ENCODE assay signal across 10 mouse cellular contexts in the genomic region with DNA sequence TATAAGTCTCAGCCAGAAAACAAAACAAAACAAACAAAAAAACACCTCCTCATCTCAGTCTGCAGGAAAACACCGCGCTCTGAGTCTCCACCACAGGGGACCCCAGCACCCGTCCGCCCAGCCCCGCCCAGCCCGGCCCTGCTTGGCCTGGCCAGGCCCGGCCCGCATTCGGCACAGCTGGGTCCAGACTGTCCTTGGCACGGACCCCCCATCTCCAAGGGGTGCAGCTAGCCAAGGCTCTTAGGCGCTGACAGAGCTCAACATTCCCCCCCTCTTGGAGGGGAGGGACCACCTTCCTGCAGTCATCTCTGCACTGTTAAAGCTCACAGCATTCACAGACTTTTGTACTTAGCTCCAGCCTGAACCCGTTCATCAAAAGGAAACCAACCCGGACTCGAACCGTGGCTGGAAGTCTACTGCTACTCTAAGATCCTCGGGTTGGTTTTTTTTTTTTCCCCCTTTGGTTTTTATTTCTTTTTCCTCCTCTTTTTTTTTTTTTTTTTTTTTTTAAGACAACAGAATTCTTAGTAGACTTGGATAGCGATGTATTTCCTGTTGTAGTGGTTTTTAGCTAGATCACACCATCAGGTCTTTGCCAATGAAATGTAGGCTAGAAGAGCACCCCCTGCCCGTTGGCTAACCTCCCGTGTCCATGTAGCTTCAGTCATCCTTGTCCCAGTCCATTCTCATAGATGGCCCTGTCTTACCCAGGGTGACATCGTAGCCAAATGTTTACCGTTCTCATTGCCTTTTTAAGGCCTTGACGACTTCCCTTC. TPM values are rescaled to one million over a fixed set of nuclear protein-coding genes. Genes with fewer than 3 reads are reported as not detected.
DNase-seq lines count a peak whose midpoint lies in the region; TF ChIP-seq lines count a peak whose summit lies in the region.
"Had no signal": no experiment of that assay in that cellular context is flagged by ENCODE, and none has a peak within 500 bp of the region (broad histone marks: within the 10 kb centered on the region; RNA-seq: fewer than 3 reads in every experiment).

No protein-coding gene starts in this region.

- intact Hi-C loops in heart, postnatal 10 days (cut with DNase I): loop anchor here (5.0 kb wide), 1 partner anchor 214 kb away; no protein-coding TSS in a partner anchor

- peak; percentile 38; the same call in 1 of the 2 replicates for TF ChIP-seq CTCF in E14TG2a.4 (conservative IDR thresholded peaks at IDR 0.05; ENCODE audit: low read length)
- no peak for TF ChIP-seq CTCF in kidney, adult 2 months (conservative IDR thresholded peaks at IDR 0.05; ENCODE audit: insufficient read depth, insufficient read length, low read depth, low read length)

- H3K36me3 ChIP-seq in E14TG2a.4 (ENCODE audit: insufficient read depth, low read length): peaks cover 18% of the 10 kb centered on the region
- no peaks in the 10 kb centered on the region for H3K36me3 ChIP-seq in kidney, adult 2 months (ENCODE audit: control insufficient read depth, insufficient read depth, low read length)

- no peaks in the 10 kb centered on the region for H3K27me3 ChIP-seq in E14TG2a.4 (ENCODE audit: insufficient read depth, low read length)
- no peaks in the 10 kb centered on the region for H3K27me3 ChIP-seq in kidney, adult 2 months (replicated peaks; ENCODE audit: control insufficient read depth, insufficient read depth, low read length)
- H3K27me3 ChIP-seq: limb, embryonic 13.5 days had no signal

- TF ChIP-seq POLR2A in kidney, adult 2 months (IDR thresholded peaks at IDR 0.05; ENCODE audit: low read depth, low read length): no peak

- peaks cover 55% of the 10 kb centered on the region for H3K4me1 ChIP-seq in E14TG2a.4 (replicated peaks; ENCODE audit: low read depth, low read length)
- H3K4me1 ChIP-seq in kidney, adult 2 months (ENCODE audit: control insufficient read depth, insufficient read depth, low read length): peaks cover 3% of the 10 kb centered on the region; the same call in 1 of the 2 replicates

- WGBS in kidney, adult 2 months: 79% methylated on average over 22 of the region's 22 CpGs

- no peaks in the 10 kb centered on the region for H3K9me3 ChIP-seq in E14TG2a.4 (ENCODE audit: low read length)
- H3K9me3 ChIP-seq: limb, embryonic 13.5 days; midbrain, embryonic 10.5 days had no signal

- no peak overlapping the region for H3K27ac ChIP-seq in kidney, adult 2 months (ENCODE audit: insufficient read depth, low read depth, low read length)
- H3K27ac ChIP-seq: limb, embryonic 13.5 days; midbrain, embryonic 10.5 days had no signal

- DNase-seq in heart, postnatal 10 days: peak; percentile 50 to 53
- no peak for DNase-seq in heart, adult 8-10 months (ENCODE audit: low spot score)
- peak; percentile 61 for DNase-seq in 416B (ENCODE audit: low read depth)
- DNase-seq in kidney, adult 2 months: peak; percentile 46
- DNase-seq in frontal cortex, postnatal 36 days (ENCODE audit: low spot score in 2 of 2): no peak
- DNase-seq in ovary, postnatal 14 days (ENCODE audit: low spot score): no peak
- DNase-seq: embryo, embryonic 11 days had no signal

- peak overlapping the region; percentile 49 for H3K4me3 ChIP-seq in E14TG2a.4 (replicated peaks; ENCODE audit: low read length)
- no peak overlapping the region for H3K4me3 ChIP-seq in kidney, adult 2 months (ENCODE audit: insufficient read depth, low read depth, low read length)
- H3K4me3 ChIP-seq: limb, embryonic 13.5 days; midbrain, embryonic 10.5 days had no signal

RNA-seq across cellular contexts. Expression of a gene that starts 17.8 kb away (rescaled TPM):
- 10 to 100 TPM; 61.9 to 71.1 TPM for total RNA-seq in heart, postnatal 10 days (2021)
- 10 to 100 TPM; 43.4 to 62.6 (median 47.1) TPM for total RNA-seq in heart, adult 8-10 months (2022)
- 89.2 and 97.9 TPM in 2 replicates for polyA plus RNA-seq in kidney, adult 2 months (2012; rRNA removed)

Comparison
In these comparisons a context has a peak if more than half of its experiments do, and no peak if none do; other contexts are left out.
1. DNase-seq: peak in heart, postnatal 10 days (2 of 2), 416B (single experiment) and kidney, adult 2 months (single experiment); none in heart, adult 8-10 months (single experiment), frontal cortex, postnatal 36 days (0 of 2) and ovary, postnatal 14 days (single experiment).